Mouse (Mus musculus) heart, adult 18-20 months (tissue): ENCODE data around the gene Gpr165. TPM values are rescaled to one million over a fixed set of nuclear protein-coding genes. Genes with fewer than 3 reads are reported as not detected.

Experiments
- DNase-seq, 2 experiments: peaks; one replicate each; pipeline ENCODE4 v3.0.0; 2021 to 2022; ENCODE audit warnings: mixed read lengths in 1 of 2
- long read RNA-seq, 2 experiments: library from polyadenylated mRNA; stranded (forward); transcript quantifications; one replicate each; pipeline ENCODE4 v2.0.0; 2021
- total RNA-seq, 2 experiments: library from RNA; stranded (reverse); gene quantifications; 2 replicates each; pipeline ENCODE4 v1.2.3; 2021

Gene Gpr165
- total RNA-seq: under 1 TPM in 1 of 2 experiments, not detected in 1; 0.08 TPM
- long read RNA-seq, experiment 1: 0 reads
- long read RNA-seq, experiment 2: 0 reads

- DNase-seq: peak; percentile 25 to 28
These were observed at the start of gene Gpr165 for GRCm38 (mm10) chrX:96712907-96713774. TSS of gene Gpr165 (plus strand) at chrX:96713441.

- DNase-seq: peak in 1 of 2 experiments; percentile 2
These were observed 38.4 kb upstream of the Gpr165 start for GRCm38 (mm10) chrX:96674871-96675270.
